Mouse (Mus musculus): ENCODE results near the gene Gdf15.

Gdf15 gene

GRCm38 (mm10) chr8:70627041-70627440 is 5.2 kb downstream of the Gdf15 start:
- no peak for DNase-seq

DNA sequence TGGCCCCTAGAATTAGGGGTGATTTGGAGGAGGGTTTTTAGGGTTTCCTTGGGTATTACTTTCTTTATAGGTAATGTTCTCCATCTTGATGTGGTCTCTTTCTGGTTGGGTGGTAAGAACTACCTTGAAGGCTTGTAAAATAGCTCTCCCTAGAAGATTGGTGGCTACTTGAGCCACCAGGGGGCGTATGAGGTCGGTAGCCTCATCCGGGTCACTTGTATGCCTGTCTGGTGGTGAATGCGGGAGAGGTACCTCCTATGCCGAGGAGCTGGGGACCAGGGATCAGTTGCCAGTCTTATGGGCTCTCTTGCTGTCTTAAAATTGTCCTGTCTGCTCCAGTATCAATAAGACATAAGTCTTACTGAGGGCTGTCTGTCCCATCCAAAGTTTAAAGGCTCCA is 7.2 kb downstream of the Gdf15 start:
- DNase-seq = no peak

DNA sequence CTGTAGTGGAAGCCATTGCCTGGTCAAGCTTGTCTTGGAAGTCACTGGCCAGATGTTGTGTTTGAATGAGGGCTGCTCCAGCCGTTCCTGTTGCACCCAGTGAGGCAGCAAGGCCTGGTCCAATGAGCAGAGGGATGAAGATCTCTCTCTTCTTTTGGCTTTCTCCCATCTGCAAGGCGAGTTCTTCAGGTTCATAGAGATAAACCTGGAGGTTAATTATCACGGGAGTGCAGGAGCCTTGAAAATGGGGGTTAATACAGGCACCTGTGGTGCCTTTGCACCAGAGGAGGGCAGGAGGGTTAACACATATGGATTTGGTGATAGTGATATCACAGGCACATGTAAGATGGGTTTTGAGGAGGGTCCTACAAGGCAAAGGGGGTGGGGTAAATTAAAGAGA is 10.0 kb downstream of the Gdf15 start:
- DNase-seq = no peak

- DNase-seq = no peak
These were observed 13.3 kb downstream of the Gdf15 start for GRCm38 (mm10) chr8:70618888-70619334.

GRCm38 (mm10) chr8:70617985-70618384 is 14.3 kb downstream of the Gdf15 start:
- no peak for DNase-seq

GRCm38 (mm10) chr8:70616645-70617044 is 15.6 kb downstream of the Gdf15 start:
- no peak for DNase-seq

DNA sequence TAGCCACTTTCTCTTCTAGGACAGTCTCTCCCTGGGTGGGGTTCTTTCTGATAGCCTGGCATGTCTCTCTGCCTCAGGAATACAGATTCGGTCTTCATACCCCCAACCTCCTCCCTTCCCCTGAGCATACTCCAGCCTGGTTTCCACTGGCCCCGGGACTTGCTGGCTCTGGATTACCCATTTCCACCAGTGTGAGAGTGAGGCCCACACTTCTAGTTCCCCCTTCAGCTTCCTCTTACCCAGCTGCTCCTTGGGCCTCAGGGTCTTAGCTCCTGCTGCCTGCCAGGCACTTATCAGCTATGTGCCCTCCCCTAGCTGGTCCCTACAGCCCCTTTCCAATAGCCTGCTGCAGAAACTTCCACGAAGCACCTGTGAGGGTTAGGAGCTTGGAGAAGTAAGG is 16.4 kb downstream of the Gdf15 start, which contains the start of gene Lrrc25:
Lrrc25 (plus strand) TSS at position 262 of the 400 bp plus-strand sequence.
- DNase-seq = no peak

DNA sequence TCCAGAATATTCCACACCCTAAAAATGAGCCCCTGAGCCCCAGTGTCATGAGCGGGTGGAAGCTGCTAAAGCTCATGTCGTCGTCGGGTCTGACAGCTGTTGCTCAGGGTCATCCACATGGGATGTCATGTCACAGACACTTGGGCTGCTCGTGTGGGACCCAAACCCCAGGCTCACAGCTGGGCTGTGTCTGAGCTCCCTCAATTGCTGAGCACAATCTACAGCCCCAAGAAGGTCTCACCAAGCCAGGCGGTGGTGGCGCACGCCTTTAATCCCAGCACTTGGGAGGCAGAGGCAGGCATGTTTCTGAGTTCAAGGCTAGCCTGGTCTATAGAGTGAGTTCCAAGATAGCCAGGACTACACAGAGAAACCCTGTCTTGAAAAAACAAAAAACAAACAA is 17.0 kb downstream of the Gdf15 start:
- no peak for DNase-seq

DNA sequence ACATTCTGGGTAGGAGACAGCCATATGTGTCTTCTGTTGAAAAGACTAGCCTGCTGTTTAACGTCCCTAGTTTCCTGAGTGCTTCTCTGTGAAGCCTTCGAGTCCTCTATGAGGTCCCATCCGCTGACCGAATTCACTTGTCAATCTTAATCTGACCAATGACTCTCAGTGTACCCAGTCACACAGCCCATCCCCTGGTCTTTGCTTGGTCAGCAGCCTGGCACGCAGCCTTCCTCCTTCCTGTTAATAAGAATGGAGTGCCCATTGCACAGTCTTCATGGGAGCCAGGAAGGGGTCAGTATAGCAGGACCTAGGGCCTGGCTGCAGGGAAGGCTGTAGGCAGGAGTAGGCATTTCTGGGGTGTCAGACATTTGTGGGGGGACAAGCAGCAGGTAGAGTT is 17.8 kb downstream of the Gdf15 start:
- no peak for DNase-seq

GRCm38 (mm10) chr8:70613763-70614162 is 18.5 kb downstream of the Gdf15 start:
- DNase-seq = no peak

DNA sequence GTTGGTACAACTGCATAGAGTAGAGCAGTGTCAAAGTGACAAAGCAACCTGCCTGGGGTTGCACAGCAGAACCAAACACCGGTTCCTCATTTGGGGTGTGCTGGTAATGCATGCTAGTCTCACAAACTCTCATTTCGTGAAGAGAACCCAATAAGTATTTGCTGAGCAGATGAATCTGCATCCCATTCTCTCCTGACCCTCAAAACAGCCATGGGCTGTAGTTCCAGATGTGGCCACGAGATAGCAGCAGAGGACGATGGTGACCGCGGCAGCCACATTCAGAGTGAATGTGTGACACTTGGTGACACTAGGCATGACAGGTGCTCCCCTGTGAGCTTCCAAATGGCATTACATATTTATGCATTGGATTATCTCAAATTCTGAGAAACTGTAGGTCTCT is 20.4 kb downstream of the Gdf15 start:
- peak; percentile 78 for DNase-seq

DNA sequence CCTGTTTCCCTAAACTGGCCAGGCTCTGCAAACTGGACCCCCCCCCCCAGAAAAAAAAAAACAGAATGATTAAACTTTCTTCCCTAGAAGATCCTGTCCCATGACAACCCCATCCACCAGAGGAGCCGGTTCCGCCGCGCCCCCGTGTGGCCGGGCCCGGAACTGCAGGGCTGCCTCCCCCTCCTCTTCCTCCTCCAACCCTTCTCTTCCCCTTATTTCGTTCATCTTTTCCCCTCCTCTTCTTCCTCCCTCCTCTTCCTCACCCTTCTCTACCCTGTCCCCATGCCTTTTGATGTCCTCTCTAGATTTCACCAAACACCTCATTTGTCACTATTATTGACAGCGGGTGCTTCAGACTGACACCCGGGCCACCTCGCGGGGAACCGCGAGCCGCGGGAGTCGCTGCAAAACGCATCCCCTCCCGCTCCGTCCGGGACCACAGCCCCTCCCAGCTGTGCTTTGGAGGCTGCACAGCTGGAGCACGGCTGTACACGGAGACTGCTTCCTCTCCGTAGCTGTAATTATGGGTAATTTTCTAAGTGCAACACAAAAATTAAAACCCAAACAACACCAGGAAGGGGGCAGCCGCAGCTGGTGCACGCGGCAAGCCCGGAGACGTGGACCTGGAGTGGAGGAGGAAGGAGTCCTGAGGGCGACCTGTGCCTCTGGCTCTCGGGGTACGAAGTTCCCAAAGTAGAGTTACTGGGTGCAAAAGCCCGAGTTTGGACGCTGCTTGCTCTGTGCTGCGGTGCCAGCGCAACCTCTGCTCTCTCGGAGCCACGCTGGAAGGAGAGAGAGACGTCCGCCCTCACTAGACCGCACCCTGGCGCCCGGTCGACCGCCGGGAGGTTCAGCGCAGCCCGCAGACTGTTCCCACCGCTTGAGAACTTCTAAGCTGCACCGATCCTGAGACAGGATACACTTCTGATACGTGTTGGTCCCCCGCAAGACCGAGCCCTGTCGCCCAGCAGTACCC is 21.2 kb downstream of the Gdf15 start:
- peak; percentile 72 for DNase-seq

DNA sequence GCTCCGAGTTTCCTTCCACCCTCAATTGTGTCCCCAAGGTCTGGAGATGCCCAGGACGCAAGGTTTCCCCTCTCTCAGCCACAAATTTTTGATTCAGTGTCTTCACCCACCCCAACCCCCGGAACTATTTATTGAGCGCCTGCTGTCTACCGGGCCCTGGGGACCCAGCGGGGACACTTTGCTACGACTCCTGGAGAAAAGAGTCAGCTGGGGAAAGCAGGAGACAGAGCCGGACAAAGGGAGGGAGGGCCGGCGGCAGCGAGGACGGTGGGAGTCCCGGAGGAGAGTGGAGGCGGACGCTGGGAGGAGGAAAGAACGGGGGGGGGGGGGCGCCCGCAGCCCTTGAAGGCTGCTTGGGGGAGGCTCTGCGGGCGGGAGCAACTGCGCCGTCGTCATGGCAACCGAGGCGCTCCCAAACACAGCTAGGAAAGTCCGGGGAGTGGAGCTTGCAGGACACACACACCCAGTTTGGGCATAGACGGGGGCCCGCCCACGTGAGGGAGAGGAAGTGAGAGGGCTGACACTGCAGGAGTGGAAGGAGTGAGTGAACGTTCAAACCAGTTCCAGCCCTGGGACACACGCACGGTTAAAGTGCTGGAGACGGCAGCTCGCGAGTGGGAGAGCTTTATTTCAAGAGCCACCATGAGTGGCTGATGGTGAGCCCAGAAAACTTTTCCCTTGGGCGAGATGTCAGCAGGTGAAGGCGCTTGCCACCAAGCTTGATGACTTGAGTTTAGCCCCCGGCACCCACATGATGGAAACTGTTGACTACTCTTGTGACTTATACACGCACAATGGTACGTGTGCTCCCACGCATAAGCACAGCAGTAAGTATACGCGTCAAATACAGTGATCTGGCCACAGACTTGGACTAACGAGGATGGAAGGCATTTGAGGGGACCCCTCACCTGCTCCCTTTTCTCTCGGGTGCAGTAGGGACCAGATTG is 22.1 kb downstream of the Gdf15 start:
- DNase-seq = peak; percentile 42

GRCm38 (mm10) chr8:70609368-70609848 is 22.8 kb downstream of the Gdf15 start:
- DNase-seq = peak; percentile 50

DNA sequence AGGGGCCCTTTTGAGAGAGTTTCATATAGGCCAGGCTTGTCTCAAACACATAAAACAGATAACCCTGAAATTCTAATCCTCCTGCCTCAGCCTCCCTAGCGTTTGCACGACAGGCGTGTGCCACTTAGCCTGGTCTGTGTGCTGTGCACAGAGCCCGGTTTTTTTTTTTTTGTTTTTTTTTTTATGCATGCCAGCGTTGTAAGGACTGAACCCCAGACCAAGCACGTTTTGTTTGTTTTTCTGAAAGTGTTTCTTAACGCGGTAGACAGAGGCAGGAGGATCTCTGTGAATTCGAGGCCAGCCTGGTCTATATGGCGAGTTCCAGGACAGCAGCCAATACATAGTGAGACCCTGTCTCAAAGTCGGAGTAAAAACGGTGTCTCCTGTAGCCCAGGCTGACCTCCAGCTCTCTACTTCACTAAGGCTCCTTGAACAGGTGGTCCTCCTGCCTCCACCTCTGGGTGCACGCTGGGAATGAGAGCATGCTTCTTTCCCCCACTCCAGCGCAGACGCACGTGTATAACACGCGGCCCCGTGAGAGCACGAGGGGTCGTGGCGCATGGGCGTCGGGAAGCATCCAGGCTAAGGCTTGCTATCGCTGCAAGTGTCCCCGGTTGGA is 23.4 kb downstream of the Gdf15 start, which contains the start of gene Ssbp4:
Ssbp4 (minus strand) TSS at position 124 of the 619 bp plus-strand sequence.
- DNase-seq = no peak

- peak; percentile 62 for DNase-seq
These were observed 24.1 kb downstream of the Gdf15 start for GRCm38 (mm10) chr8:70607898-70608748.

DNA sequence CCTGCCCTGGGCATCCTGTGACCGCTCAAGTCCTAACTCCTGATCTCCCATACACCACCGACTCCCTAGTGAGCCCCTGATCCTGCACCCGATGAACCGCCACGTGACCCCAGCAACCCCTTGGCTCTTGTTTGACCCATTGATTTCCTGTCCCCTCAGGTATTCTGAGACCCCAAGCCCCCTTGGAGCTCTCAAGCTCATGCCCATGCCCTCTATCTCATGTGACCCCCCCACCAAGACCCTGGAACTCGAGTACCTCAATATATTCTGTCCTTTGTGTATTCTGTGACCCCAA is 24.7 kb downstream of the Gdf15 start:
- peak; percentile 36 for DNase-seq

GRCm38 (mm10) chr8:70606780-70607602 is 25.3 kb downstream of the Gdf15 start:
- DNase-seq = peak; percentile 27

DNA sequence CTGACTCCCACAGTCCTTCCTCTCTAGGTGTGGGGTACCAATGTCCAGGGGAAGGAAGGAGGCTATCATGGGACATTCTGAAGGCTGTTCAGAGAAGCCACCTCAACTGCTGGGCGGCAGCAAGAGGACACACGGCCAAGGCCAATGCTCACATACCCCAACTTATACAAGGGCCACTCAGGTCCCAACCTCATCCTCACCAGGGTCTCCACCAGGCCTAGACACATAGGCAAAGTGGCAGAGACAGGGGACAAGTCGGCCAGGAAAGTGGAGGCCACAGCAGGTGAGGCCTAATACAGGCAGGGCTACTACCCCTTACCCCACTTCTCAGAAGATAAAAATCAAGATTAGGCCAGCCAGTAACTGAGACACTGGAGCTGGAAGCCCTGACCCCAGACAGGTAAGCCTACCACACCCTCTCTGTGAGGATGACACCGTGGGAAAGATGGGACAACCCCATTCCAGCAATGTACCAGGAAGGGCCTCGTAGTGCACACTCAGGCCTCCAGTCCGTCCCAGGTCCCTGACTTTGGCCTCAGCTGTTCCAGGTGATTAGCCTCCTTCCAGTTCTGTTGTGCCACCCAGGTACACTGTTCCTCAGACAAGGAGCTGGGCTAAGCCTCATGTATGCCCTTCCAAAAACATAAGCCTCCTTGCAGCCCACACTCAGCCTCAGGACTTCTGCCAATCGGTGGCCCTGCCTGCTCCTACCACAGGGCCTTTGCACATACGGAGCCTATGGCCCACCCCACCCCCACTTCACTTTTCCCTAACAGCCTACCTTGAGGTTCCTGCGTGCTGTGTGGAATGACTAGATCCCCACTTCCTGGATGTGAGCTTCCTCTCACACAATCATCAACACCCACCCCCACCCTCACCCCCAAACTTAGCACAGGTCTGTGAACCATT is 26.1 kb downstream of the Gdf15 start:
- DNase-seq = peak; percentile 20

DNA sequence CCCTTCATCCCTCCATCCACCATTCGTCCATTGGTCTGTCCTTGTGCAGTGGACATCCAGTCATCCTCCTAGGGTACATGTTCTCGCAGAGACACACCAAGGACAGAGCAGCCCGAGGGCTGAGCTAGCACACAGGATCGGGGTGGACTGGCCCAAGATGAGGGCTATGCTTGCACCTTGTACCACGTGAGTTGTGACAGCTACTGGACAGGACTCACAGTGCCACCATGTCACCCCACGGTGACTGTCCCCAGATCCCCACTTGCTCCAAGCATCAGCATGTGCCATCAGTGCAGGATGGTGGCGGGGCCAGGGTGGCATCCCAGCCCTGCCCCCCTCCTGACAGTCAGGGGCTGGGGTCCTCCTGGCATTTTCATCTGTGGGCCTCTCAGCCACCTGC is 27.7 kb downstream of the Gdf15 start:
- peak; percentile 7 for DNase-seq
